Mouse (Mus musculus): Measurements from ENCODE around the gene Eif1.
"Not testable (repeated sequence)": the region's sequence is repeated elsewhere in the genome, so short reads cannot be mapped to it uniquely, and the experiment has no call there.

Eif1 gene

DNA sequence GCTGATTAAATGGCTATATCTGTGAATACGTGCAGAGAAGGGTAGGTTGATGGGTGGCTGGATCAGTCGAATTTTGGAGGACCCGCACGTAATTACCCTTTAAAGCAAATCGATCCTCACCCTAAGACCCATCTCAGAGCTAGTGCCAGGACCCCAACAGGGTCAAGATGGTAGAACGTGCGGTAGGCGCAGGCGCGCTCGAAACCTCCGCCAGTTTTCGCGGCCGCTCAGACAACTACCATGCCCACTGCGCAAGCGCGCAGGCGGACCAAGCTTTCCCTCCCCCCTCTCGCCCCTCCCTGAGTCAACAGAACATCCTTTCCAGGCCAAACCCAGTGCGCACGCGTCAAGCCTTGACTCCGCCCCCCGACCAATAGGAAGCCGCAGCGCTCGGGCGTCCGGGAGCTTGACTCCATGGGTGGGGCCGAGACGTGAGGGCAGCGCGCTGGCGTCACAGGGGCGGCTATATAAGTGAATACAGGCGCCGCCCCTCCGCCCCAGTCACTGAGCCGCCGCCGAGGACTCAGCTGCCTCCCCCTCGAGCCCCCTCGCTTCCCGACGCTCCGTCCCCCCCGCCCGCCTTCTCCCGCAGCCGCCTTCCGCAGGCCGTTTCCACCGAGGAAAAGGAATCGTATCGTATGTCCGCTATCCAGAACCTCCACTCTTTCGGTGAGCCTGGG is at the start of gene Eif1:
TSS of gene Eif1 (plus strand) at position 394 of the 680 bp plus-strand sequence.
- peak; percentile 99 for DNase-seq (ENCODE audit: extremely low spot score, low read depth, low spot score)

DNA sequence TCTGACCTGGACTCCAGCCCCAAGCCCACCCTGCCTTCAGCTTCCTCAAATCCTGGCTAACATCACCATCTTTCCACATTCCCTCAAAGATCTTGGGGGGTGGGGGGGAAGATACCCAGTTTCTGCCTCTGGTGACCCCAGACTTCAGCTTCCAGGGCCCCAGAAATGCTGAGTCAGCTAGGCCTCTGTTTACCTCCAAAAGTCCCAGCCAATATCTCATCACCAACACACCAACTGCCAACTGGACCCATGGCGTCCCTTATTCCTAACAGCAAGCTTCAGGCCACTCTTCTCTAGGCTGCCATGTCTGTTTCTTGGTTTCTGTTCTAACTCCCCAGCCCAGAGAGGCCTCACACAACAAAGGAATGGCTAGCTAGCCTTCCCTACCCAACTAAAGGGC is 47.8 kb upstream of the Eif1 start:
- DNase-seq (ENCODE audit: extremely low spot score, low read depth, low spot score) = no peak

DNA sequence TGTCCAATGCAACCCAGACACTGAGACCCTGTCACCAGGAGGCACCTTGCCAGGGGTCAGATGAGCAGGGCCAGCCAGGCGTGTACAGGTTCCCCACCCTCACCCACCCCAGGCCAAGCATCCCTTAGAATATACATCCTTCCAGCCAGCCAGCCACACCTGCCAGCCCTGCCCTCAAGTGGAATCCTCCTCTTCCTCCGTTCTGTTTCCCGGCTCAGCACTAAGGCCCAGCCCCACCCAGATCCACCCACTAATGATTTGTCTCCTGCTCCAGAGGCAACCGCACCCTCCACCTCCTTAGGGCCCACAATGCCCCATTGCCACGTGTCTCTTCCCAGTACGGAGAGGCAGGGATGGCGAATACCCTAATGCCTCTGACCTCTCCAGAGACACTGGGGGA is 45.0 kb upstream of the Eif1 start:
- DNase-seq (ENCODE audit: extremely low spot score, low read depth, low spot score) = no peak

DNA sequence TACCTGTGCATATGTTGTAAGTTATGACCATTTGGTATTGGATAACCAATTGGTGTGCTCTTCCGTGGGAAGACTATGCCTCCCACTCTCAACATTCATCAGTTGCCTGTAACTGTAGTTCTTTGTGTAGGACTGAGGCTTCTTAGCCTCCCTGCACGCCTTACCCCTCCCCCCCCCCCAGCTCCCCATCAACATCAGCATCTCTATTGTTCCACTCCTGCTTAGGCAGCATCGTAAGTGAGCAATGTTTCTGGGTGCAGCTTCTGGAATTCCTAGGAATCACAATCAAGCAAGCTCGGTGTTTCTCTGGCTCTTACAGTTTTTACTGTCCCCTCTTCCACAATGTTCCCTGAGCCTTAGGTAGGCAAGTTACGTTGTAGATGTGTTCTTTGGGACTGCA is 44.2 kb upstream of the Eif1 start:
- DNase-seq (ENCODE audit: extremely low spot score, low read depth, low spot score) = no peak

DNA sequence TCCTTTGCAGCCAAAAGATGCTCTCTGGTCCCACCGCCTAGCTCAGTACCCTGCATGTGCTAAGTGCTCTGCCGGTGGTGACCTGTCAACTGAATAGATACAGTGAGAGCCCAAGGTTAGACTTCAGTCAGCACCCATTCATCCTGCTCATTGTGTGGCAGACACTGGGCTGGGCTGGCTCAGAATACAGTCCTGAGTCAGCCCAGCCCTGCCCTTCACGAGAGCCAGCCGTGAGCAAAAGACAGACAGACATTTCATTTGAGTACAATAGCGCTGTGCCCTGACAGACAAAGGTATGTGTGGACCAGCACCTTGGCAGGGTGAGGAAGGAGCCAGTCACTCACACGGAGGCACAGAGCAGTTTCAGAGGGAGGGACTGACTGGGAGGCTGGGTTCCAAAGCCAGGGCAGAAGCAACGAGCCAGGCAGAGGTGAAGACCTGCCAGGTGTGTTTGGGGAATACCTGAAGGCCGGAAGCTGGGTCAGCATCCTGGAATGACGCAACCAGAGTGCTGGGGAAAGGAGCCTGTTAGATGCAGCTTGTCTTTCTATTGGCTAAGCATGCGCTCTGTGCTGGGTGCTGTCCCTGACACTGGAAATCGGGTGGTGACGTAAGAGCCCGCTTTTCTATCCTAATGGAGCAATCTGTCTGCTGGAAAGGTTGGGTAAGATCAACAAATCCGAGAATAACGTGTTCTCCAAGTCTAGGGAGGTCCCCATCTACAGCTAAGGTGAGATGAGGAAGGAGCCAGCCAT is 41.8 kb upstream of the Eif1 start:
- no peak for DNase-seq (ENCODE audit: extremely low spot score, low read depth, low spot score)

DNA sequence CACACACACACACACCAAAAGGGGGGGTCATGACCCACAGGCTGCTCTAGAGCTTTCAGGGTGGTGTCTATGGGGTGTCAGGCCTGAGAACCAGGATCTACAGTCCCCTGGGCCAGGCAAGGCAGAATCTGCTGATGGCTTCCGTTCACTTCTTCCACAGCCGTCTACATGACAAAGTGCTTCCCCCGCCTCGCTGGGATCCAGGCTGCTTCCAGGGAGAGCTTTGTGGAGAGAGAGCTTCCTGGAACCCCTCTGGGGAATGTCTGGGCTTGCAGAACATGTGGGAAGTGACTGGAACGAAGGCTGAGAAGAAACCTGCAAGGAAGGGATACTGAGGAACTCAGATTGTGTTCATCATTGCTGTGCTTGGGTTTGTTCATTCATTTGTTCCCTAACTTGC is 40.9 kb upstream of the Eif1 start:
- no peak for DNase-seq (ENCODE audit: extremely low spot score, low read depth, low spot score)

DNA sequence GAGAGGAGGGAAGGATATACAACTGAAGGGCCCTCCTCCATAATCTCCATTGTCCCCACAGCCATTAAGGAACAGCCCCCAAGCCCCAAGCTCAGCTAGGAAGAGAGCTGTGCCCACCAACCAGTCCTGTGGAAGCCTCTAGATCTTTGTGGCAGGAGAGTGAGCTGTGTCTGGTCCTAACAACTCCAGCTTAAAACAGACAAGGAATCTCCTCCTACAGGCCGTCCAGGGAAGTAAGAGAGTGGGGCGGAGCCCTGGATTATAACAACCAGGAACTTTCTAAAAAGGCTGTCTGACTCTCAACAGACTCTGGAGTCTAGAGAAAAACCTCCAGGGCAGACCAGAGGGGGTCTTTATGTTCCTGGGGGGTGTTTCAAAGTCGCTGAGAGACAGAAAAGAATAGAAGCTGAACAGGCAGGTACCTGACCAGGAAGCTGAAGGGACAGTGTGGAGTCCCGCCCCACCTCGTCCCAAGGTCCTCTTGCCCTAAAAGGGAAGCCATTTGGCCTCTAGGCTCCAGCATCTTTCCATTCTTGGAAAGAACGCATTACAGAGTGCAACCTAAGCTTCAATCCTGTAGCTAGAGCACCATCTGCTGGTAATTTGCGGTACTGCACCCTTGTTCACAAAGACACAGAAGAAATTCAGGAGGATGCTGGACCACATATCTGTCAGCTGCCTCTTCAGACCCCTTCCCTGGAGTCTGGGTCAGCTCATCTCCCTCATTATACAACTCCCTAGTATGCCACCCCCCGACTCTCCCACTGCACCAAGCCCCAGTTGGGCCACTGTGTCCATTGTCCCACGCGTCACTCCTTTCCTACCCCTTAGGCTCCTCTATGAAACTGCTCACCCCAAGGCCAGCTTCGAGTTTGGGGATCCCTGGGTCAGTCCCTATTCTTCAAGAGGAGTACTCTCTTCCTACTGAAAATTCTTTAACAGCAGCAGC is 37.8 kb upstream of the Eif1 start:
- DNase-seq (ENCODE audit: extremely low spot score, low read depth, low spot score) = peak; percentile 93

DNA sequence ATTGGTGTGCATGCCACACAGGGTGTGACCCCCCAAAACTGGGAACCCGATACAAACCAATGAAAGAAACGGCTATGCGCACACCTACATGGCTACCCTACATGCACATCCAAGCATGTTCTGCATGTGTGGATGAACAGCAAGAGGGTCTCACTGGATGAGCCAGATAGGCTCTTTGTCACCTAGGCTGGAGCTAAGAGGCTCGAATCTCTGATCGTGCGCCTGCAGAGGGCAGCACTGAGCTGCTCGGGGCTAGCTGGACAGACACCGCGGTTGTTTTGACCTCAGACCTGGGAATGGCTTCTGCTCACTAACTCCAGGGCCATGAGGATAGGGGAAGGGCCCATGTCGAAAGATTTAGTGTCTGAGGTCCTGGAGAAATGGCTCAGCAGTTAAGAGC is 37.1 kb upstream of the Eif1 start:
- peak; percentile 52 for DNase-seq (ENCODE audit: extremely low spot score, low read depth, low spot score)

DNA sequence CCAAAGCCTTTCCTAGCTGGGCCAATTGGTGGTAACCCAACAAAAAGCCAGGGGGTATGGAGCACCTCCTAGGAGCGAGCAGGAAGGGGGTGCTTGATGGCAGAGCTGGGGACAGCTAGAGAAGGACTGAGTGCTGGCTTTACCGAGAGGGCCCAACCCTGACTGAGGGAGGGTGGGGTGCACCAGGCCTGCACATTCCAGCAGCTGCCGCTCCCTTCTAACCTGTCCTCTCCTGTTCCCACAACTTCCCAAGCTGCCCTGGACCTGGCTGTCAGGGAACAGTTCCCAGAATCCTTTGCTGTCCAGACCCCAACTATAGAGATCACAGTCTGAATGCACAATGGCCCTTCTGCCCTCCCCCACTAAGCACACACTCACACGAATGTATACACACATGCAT is 34.7 kb upstream of the Eif1 start:
- DNase-seq (ENCODE audit: extremely low spot score, low read depth, low spot score) = no peak

DNA sequence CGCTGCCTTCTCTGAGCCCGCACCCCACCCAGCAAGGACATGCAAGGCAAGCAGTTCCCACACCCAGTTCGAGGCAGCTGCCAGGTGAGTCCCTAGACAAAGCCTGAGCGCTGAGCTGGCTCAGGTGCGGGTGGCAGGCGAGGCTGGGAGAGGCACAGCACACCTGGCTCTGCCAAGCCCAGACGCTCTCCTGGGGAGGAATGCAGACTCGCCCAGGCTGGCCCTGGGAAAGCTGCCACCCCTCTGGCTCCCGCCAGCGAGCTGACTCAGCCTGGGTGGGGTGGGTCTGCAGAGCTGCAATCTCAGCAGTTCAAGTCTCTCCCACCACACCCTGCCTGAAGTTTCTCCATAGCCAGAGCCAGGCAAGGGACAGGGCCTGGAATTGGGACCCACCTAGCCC is 32.7 kb upstream of the Eif1 start:
- DNase-seq (ENCODE audit: extremely low spot score, low read depth, low spot score) = no peak

DNA sequence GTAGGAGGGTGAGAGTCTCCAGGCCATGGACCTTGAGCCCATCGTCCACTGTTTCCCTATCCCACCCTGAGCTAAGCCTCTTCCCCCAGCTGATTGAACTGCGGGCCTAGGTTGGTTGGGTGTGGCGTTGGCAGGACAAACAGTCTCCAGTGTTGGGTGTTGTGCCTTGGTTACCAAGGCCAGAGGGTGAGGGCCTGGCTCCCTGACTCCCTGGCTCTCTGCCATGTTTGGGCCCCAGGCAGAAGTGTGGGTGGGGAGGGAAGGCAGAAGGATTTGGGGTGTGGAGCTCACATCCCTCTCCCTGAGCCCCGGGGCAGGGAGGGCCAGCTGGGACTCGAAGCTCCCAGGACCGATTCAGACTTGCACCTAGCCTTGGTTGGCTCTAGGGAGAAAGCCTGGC is 30.7 kb upstream of the Eif1 start:
- DNase-seq (ENCODE audit: extremely low spot score, low read depth, low spot score) = no peak

DNA sequence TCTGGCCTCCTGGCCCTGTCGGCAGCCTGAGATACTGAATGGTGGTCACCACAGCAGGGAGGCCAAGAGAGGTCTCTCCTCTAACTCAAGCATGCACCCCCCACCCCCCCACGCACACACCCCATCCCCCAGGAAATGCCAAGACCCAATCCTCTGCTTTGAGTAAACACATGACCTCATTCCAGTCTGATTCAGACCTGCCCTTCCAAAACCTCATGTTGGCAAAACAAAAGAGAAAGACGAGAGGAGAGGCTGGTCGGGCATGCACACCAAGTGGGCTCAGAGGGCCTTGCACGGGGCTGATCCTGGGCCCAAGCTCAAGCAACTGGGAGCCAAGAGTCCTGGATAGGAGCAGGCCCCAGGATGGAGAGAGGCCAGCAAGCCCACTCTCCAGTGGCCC is 29.4 kb upstream of the Eif1 start:
- DNase-seq (ENCODE audit: extremely low spot score, low read depth, low spot score) = no peak

DNA sequence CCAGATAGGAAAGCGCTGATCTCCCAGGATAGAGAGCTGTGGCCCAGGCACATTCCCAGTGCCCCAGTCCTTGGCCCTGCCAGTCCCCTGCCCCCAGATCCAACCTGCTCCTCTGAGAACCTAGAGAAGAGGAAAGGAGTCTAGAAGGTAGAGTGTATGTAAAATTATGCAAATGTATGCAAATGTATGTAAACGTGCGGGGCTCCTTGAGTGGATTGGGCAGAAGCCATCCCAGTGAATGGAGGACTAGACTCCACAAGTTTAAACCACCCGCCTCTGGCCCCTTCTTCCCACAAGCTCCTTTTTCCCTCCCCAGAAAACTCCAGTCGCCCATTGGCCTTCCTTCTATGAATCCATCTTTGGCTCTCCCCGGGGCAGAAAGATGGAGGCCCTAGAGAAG is 26.8 kb upstream of the Eif1 start:
- no peak for DNase-seq (ENCODE audit: extremely low spot score, low read depth, low spot score)

DNA sequence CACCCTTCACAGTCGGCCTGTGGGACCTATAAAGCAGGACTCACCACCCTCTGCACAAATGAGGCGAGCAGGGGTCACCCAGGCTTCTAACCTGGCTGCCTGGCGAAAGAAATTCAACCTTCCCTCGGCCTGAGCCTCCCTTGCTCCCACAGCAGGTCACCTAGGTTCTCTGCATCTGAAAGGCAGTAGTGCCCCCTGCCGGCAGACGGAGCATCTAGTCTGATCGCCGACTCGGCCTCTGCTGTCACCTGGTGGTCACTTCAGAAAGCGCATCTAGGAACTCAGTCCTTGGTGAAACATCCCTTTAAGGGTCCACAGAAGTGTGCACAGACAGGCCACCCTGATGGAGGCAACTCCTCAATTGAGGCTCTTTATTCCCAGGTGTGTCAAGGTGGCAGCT is 24.4 kb upstream of the Eif1 start:
- DNase-seq (ENCODE audit: extremely low spot score, low read depth, low spot score) = no peak

DNA sequence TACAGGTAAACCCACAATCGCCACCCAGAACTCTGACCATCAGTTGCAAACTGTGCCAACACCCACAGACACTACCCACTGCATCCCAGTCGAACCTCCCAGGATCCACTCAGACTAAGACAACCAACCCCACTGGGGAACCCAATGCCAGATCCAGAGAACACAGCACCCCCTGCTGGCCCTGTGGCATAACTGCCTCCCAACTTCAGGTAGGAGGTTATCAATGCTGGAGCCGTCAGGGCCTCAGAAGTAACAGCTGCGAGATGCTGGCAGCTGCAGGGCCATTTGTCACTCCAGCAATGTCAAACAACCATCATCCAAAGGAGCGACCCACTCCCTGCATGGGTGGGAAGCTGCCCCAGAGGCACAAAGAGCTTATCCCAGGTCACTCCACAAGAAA is 21.9 kb upstream of the Eif1 start:
- DNase-seq (ENCODE audit: extremely low spot score, low read depth, low spot score) = no peak

DNA sequence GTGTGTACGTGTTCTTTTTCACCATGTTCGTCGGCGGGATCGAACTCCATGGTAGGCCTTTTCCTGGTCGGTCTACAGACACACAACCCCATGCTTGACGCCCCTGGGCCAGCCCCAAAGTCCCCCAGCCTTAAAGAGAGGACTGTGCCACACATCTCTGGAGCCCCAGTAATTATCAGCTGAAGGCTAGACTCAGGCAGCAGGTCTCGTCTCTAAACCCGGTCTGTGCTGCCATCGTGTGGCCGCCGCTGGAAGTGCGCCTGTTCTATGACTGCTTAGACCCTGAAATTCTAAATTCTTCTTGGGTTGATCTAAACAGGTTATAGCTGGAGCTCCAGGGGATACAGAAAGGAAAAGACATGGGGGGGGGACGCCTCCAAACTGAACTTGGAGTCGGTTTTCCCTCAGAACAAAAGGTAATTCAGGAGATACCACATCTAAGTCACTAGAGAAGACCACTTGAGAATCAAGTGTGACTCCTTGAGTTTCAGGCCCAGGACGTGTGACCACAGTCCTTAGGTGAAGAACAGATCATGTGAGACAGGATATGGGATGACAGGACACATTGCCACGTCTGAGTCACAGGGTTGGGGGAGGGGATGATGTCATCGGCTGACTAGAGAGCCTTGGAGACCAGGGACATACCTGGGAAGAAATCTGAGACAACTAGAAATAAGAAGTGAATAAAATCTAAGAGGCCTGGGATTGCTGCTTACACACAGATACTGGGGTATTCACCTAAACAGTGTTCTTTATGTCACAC is 21.2 kb upstream of the Eif1 start:
- DNase-seq (ENCODE audit: extremely low spot score, low read depth, low spot score) = no peak

DNA sequence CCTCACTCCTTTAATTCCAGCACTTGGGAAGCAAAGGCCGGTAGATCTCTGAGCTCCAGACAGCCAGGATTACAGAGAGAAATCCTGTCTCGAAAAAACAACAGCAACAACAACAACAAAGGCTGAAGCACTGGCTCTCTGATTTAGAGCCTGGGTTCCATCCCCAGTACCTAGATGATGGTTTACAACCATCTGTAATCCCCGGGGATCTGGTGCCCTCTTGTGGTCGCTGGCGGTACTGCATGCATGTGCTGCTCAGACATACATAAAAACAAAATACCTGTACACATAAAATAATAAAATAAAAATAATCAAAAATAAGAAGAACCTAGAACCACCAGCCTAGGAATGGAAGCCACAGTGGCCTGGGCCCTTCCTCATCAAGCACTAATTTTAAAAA is 19.4 kb upstream of the Eif1 start:
- no peak for DNase-seq (ENCODE audit: extremely low spot score, low read depth, low spot score)

DNA sequence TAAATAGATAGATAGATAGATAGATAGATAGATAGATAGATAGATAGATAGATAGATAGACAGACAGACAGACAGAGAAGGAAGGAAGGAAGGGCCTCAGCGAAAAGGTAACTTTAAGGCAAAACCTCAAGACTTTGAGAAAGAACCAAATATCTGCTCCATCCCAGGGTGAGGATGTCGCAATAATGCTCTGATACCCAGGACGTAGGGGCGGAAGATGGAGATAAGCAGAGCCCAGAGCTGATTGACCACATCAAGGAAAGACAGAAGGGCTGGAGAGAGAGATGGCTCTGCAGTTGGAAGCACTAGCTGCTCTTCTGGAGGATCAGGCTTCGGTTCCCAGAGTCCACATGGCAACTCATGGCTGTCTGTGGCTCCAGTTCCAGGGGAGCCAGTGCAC is 18.4 kb upstream of the Eif1 start:
- no peak for DNase-seq (ENCODE audit: extremely low spot score, low read depth, low spot score)

DNA sequence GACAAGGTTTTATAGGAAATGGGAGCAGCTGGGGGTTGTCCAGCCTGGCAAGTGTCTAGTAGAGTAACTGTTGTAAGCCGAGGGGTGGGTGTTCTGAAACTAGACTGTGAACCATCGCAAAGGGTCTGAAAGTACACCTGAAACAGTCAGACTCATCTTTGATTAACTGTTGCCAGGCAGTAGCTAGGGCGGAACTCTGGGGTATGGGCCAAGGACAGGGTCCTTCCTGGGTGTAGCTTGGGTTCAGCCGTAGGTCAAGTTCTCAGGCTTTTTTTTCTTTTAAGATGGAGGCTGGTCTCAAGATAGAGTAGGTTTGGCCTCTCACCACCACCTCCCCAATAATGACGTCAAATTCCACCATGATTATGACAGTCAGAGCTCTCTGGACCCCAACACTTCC is 11.8 kb upstream of the Eif1 start:
- DNase-seq (ENCODE audit: extremely low spot score, low read depth, low spot score) = no peak

DNA sequence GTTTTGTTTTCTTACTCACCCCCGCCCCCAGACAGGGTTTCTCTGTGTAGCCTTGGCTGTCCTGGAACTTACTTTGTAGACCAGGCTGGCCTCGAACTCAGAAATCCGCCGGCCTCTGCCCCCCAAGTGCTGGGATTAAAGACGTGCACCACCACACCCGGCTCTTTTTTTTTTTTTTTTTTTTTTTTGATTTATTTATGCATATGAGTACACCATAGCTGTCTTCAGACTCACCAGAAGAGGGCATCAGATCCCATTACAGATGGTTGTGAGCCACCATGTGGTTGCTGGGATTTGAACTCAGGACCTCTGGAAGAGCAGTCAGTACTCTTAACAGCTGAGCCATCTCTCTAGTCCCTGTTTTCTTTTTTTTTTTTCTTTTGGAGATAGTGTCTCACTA is 11.0 kb upstream of the Eif1 start:
- DNase-seq (ENCODE audit: extremely low spot score, low read depth, low spot score) = not testable (repeated sequence)

DNA sequence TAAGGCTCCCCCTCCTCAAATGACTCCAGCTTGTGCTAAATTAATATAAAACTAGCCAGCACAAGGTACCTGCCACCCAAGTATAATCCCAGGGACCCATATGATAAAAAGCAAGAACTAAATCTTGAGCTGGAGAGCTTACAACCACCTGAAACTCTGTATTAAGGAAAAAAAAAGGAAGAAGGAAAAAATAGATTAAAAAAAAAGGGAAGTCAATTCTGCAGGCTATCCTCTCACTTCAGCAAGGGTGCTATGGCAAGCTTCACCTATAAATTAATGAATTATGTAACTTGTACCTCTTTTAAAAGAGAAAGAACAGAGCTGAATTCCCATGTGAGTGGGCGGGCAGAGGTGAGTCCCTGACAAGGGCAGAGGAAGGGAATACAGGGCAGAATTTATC is 8.0 kb upstream of the Eif1 start:
- DNase-seq (ENCODE audit: extremely low spot score, low read depth, low spot score) = no peak
